Comparison of ENCODE assay signal across 18 mouse cellular contexts in the genomic region with DNA sequence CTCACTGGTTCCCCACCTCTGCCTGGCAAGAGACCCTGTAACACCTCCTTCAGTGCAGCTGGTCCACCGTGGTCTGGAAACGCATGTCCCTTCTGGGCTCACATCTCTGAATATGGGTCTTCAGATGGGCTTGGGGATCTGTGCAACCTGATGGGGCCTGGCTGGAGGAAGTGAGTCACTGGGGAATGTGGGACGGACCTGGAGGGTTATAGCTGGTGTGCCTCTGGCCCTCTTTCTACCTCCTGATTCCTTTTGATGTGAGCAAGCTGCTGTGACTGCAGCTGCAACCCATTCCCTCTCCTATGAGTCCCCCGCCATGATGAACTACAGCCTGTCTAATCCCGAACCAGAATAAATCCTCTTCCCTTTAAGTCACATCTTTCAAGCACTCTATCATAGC.
DNase-seq lines count a peak whose midpoint lies in the region; ATAC-seq lines count a peak whose summit lies in the region.
"Had no signal": no experiment of that assay in that cellular context is flagged by ENCODE, and none has a peak within 500 bp of the region (broad histone marks: within the 10 kb centered on the region; RNA-seq: fewer than 3 reads in every experiment).

No protein-coding gene starts in this region.

- no peak for DNase-seq in hindbrain, embryonic 10.5 days (ENCODE audit: low spot score)
- DNase-seq in hindbrain, embryonic 14.5 days (ENCODE audit: low spot score), result no peak
- DNase-seq in neural tube, embryonic 11.5 days (ENCODE audit: low spot score), result no peak
- DNase-seq in limb, embryonic 10.5 days (ENCODE audit: low spot score), result no peak
- DNase-seq in cerebellum, adult 18-20 months, result no peak
- no peak for DNase-seq in thymus, postnatal 14 days
- DNase-seq: adrenal gland, postnatal 36 days; B cell, adult 2 months; cerebellum, adult 8-10 months; kidney, postnatal 14 days; lung, postnatal 10 days; thymus, postnatal 25 days had no signal

- H3K27me3 ChIP-seq in hindbrain, embryonic 10.5 days (ENCODE audit: insufficient read depth, poor library complexity, severe bottlenecking), result peaks cover 6% of the 10 kb centered on the region; the same call in 1 of the 2 replicates
- 0 out of 2 replicates have a peak, but pooled peaks cover 2% of the 10 kb centered on the region for H3K27me3 ChIP-seq in hindbrain, embryonic 14.5 days (ENCODE audit: control insufficient read depth, insufficient read depth, low read length)
- H3K27me3 ChIP-seq in neural tube, embryonic 11.5 days (ENCODE audit: control insufficient read depth, insufficient read depth, low read length), result no peaks in the 10 kb centered on the region
- no peaks in the 10 kb centered on the region for H3K27me3 ChIP-seq in neural tube, embryonic 15.5 days (replicated peaks)
- no peaks in the 10 kb centered on the region for H3K27me3 ChIP-seq in limb, embryonic 10.5 days (ENCODE audit: low read depth, poor library complexity, severe bottlenecking)
- H3K27me3 ChIP-seq: intestine, embryonic 15.5 days had no signal

- WGBS in hindbrain, embryonic 10.5 days, result 77% methylated on average over 5 of the region's 5 CpGs
- WGBS in hindbrain, embryonic 14.5 days, result 52% methylated on average over 5 of the region's 5 CpGs
- WGBS in neural tube, embryonic 11.5 days, result 54% methylated on average over 5 of the region's 5 CpGs
- WGBS in neural tube, embryonic 15.5 days, result 37% methylated on average over 5 of the region's 5 CpGs
- 52% methylated on average over 5 of the region's 5 CpGs for WGBS in limb, embryonic 10.5 days

- no peak overlapping the region for H3K4me3 ChIP-seq in hindbrain, embryonic 10.5 days
- no peak overlapping the region for H3K4me3 ChIP-seq in hindbrain, embryonic 14.5 days (replicated peaks; ENCODE audit: low read length)
- H3K4me3 ChIP-seq in neural tube, embryonic 11.5 days (ENCODE audit: low read depth, low read length), result no peak overlapping the region
- H3K4me3 ChIP-seq in neural tube, embryonic 15.5 days (replicated peaks), result no peak overlapping the region
- no peak overlapping the region for H3K4me3 ChIP-seq in limb, embryonic 10.5 days
- H3K4me3 ChIP-seq: forebrain, embryonic 15.5 days; intestine, embryonic 15.5 days; limb, embryonic 15.5 days; megakaryocyte, embryonic 14.5 days had no signal

- H3K4me2 ChIP-seq in hindbrain, embryonic 14.5 days (replicated peaks), result no peak overlapping the region
- H3K4me2 ChIP-seq in neural tube, embryonic 11.5 days (ENCODE audit: low read depth), result no peak overlapping the region
- H3K4me2 ChIP-seq in neural tube, embryonic 15.5 days, result no peak overlapping the region
- H3K4me2 ChIP-seq: forebrain, embryonic 15.5 days; heart, embryonic 11.5 days; intestine, embryonic 15.5 days; limb, embryonic 15.5 days had no signal

- no peak overlapping the region for H3K9ac ChIP-seq in hindbrain, embryonic 14.5 days
- H3K9ac ChIP-seq in neural tube, embryonic 11.5 days (ENCODE audit: low read length), result no peak overlapping the region
- H3K9ac ChIP-seq in neural tube, embryonic 15.5 days (replicated peaks), result no peak overlapping the region
- H3K9ac ChIP-seq: forebrain, embryonic 15.5 days; intestine, embryonic 15.5 days; limb, embryonic 15.5 days had no signal

- H3K4me1 ChIP-seq in hindbrain, embryonic 10.5 days (replicated peaks), result peaks cover 30% of the 10 kb centered on the region
- H3K4me1 ChIP-seq in hindbrain, embryonic 14.5 days (replicated peaks; ENCODE audit: control insufficient read depth, insufficient read depth, low read length), result peaks cover 15% of the 10 kb centered on the region; the same call in 1 of the 2 replicates
- peaks cover 22% of the 10 kb centered on the region for H3K4me1 ChIP-seq in neural tube, embryonic 11.5 days (ENCODE audit: control insufficient read depth, insufficient read depth, low read length)
- H3K4me1 ChIP-seq in neural tube, embryonic 15.5 days, result peaks cover 30% of the 10 kb centered on the region
- peaks cover 32% of the 10 kb centered on the region for H3K4me1 ChIP-seq in limb, embryonic 10.5 days
- H3K4me1 ChIP-seq: intestine, embryonic 15.5 days; limb, embryonic 15.5 days; megakaryocyte, embryonic 14.5 days had no signal

- H3K36me3 ChIP-seq in hindbrain, embryonic 10.5 days, result no peaks in the 10 kb centered on the region
- no peaks in the 10 kb centered on the region for H3K36me3 ChIP-seq in hindbrain, embryonic 14.5 days (replicated peaks; ENCODE audit: control insufficient read depth, insufficient read depth)
- no peaks in the 10 kb centered on the region for H3K36me3 ChIP-seq in neural tube, embryonic 11.5 days (ENCODE audit: control insufficient read depth, insufficient read depth, low read length)
- no peaks in the 10 kb centered on the region for H3K36me3 ChIP-seq in neural tube, embryonic 15.5 days
- no peaks in the 10 kb centered on the region for H3K36me3 ChIP-seq in limb, embryonic 10.5 days
- H3K36me3 ChIP-seq: forebrain, embryonic 15.5 days; intestine, embryonic 15.5 days; limb, embryonic 15.5 days had no signal

- ATAC-seq in hindbrain, embryonic 14.5 days (ENCODE audit: low FRiP score), result no peak
- 0 out of 2 replicates have a peak, but pooled peaks have one; percentile 11 for ATAC-seq in neural tube, embryonic 11.5 days (ENCODE audit: insufficient read depth, low FRiP score, low TSS enrichment)
- no peak; the same call in 1 of the 2 replicates for ATAC-seq in neural tube, embryonic 15.5 days (ENCODE audit: low FRiP score)
- ATAC-seq: forebrain, embryonic 15.5 days; intestine, embryonic 15.5 days had no signal

- H3K27ac ChIP-seq in hindbrain, embryonic 10.5 days, result peak overlapping the region; percentile 17
- H3K27ac ChIP-seq in hindbrain, embryonic 14.5 days, result no peak overlapping the region
- 0 out of 2 replicates have a peak overlapping the region, but pooled peaks have one; percentile 34 for H3K27ac ChIP-seq in neural tube, embryonic 11.5 days (ENCODE audit: low read depth, low read length)
- H3K27ac ChIP-seq in neural tube, embryonic 15.5 days (replicated peaks), result no peak overlapping the region
- 0 out of 2 replicates have a peak overlapping the region, but pooled peaks have one; percentile 14 for H3K27ac ChIP-seq in limb, embryonic 10.5 days
- H3K27ac ChIP-seq: forebrain, embryonic 15.5 days; intestine, embryonic 15.5 days; limb, embryonic 15.5 days had no signal

- no peaks in the 10 kb centered on the region for H3K9me3 ChIP-seq in hindbrain, embryonic 10.5 days
- H3K9me3 ChIP-seq in hindbrain, embryonic 14.5 days (ENCODE audit: control insufficient read depth, low read length), result no peaks in the 10 kb centered on the region
- H3K9me3 ChIP-seq in neural tube, embryonic 11.5 days (ENCODE audit: control insufficient read depth, low read length), result no peaks in the 10 kb centered on the region
- H3K9me3 ChIP-seq in neural tube, embryonic 15.5 days (replicated peaks), result no peaks in the 10 kb centered on the region
- no peaks in the 10 kb centered on the region for H3K9me3 ChIP-seq in limb, embryonic 10.5 days (replicated peaks)
- H3K9me3 ChIP-seq: forebrain, embryonic 15.5 days; intestine, embryonic 15.5 days; limb, embryonic 15.5 days; megakaryocyte, embryonic 14.5 days had no signal

Comparison
In these comparisons a context has a peak if more than half of its experiments do, and no peak if none do; other contexts are left out.
1. H3K27ac ChIP-seq: peak in hindbrain, embryonic 10.5 days (single experiment), neural tube, embryonic 11.5 days (single experiment) and limb, embryonic 10.5 days (single experiment); none in hindbrain, embryonic 14.5 days (single experiment) and neural tube, embryonic 15.5 days (single experiment).